Mouse (Mus musculus) forebrain, embryonic 11.5 days (tissue): ENCODE measurements around the gene Abca17. TPM values are rescaled to one million over a fixed set of nuclear protein-coding genes. Genes with fewer than 3 reads are reported as not detected.
A peak's percentile ranks its signal among the peaks of the same experiment; 100 is the strongest.

Experiments
- ATAC-seq: fragments of 200-750 bp; cut with Nextera tagmentation; replicated peaks from 2 replicates; pipeline ENCODE4 v1.8.0; 2017; ENCODE audit warnings: moderate TSS enrichment; ENCODE audit not compliant: low FRiP score
- DNase-seq: peaks from one replicate; pipeline ENCODE4 v3.0.0-alpha.2; 2017; ENCODE audit warnings: low spot score
- H3K27ac ChIP-seq: fragments of 300-500 bp; sonication (generic); 2 replicates; pipeline ENCODE4 v1.5.1; 2014; ENCODE audit warnings: low read depth, low read length
- H3K27me3 ChIP-seq: fragments of 300-500 bp; sonication (generic); 2 replicates; pipeline ENCODE4 v1.6.1; 2014; ENCODE audit warnings: mild to moderate bottlenecking, low read length, mixed read lengths; ENCODE audit not compliant: control insufficient read depth, insufficient read depth
- H3K36me3 ChIP-seq: fragments of 300-500 bp; sonication (generic); 2 replicates; pipeline ENCODE4 v1.6.1; 2014; ENCODE audit warnings: mild to moderate bottlenecking, low read length, moderate library complexity, mixed read lengths; ENCODE audit not compliant: control insufficient read depth, insufficient read depth
- H3K4me1 ChIP-seq: fragments of 300-500 bp; sonication (generic); replicated peaks from 2 replicates; pipeline ENCODE4 v1.6.1; 2014; ENCODE audit warnings: low read length, mixed read lengths; ENCODE audit not compliant: control insufficient read depth, insufficient read depth
- H3K4me2 ChIP-seq: fragments of 300-500 bp; sonication (generic); 2 replicates; pipeline ENCODE4 v1.6.1; 2014; ENCODE audit warnings: low read depth, mild to moderate bottlenecking, low read length, moderate library complexity, mixed read lengths; ENCODE audit not compliant: severe bottlenecking
- H3K4me3 ChIP-seq: fragments of 300-500 bp; sonication (generic); 2 replicates; pipeline ENCODE4 v1.5.1; 2014; ENCODE audit warnings: low read depth, low read length
- H3K9ac ChIP-seq: fragments of 300-500 bp; sonication (generic); 2 replicates; pipeline ENCODE4 v1.6.1; 2014; ENCODE audit warnings: low read length
- H3K9me3 ChIP-seq: fragments of 300-500 bp; sonication (generic); 2 replicates; pipeline ENCODE4 v1.6.1; 2016; ENCODE audit warnings: low read length, mixed read lengths; ENCODE audit not compliant: control insufficient read depth
- WGBS: fragments of 180-500 bp; shearing (Covaris S2); extraction: QIAGEN DNeasy Blood & Tissue Kit; methylation state at CpG from one replicate; pipeline ENCODE4 v1.1.7; 2014; 5-methylcytosine and 5-hydroxymethylcytosine counted together
- polyA plus RNA-seq: library from polyadenylated mRNA; unstranded; fragments of >200 nt; fragmentation: Nextera tagmentation; extraction: Ambion mirVana; gene quantifications from 2 replicates; pipeline ENCODE4 v1.2.1, GENCODE M21; 2014

Gene Abca17
- polyA plus RNA-seq, 1 experiment from 2014 or later = not detected

GRCm38 (mm10) chr17:24355284-24355683 lies 4.4 kb upstream of the Abca17 start:
- ATAC-seq (no peak), DNase-seq (no peak)
- 88% methylated on average over 8 of the region's 8 CpGs for WGBS
- H3K9ac ChIP-seq = no peak overlapping the region
- no peak overlapping the region for H3K4me2 ChIP-seq
- no peaks in the 10 kb centered on the region for H3K36me3 ChIP-seq
- no peaks in the 10 kb centered on the region for H3K9me3 ChIP-seq
- H3K27ac ChIP-seq = no peak overlapping the region
- H3K27me3 ChIP-seq = peaks cover 8% of the 10 kb centered on the region
- H3K4me3 ChIP-seq = no peak overlapping the region
- H3K4me1 ChIP-seq = peaks cover 4% of the 10 kb centered on the region; the same call in 1 of the 2 replicates

GRCm38 (mm10) chr17:24353960-24354359 lies 3.1 kb upstream of the Abca17 start:
- Histone ChIP-seq H3K36me3 (no peaks in the 10 kb centered on the region), H3K9ac (no peak overlapping the region), H3K4me3 (no peak overlapping the region), H3K4me1 (peaks cover 4% of the 10 kb centered on the region; the same call in 1 of the 2 replicates), H3K4me2 (no peak overlapping the region), H3K9me3 (no peaks in the 10 kb centered on the region), H3K27ac (no peak overlapping the region), H3K27me3 (peaks cover 8% of the 10 kb centered on the region)
- DNase-seq = no peak
- ATAC-seq = no peak
- WGBS = 80% methylated on average over 3 of the region's 3 CpGs

GRCm38 (mm10) chr17:24352370-24353194 lies 1.7 kb upstream of the Abca17 start:
- Histone ChIP-seq H3K27ac (no peak overlapping the region), H3K9me3 (no peaks in the 10 kb centered on the region), H3K4me3 (peak overlapping the region; percentile 74), H3K27me3 (peaks cover 8% of the 10 kb centered on the region), H3K4me2 (peak overlapping the region; percentile 96), H3K9ac (peak overlapping the region; percentile 78), H3K36me3 (no peaks in the 10 kb centered on the region), H3K4me1 (peaks cover 4% of the 10 kb centered on the region; the same call in 1 of the 2 replicates)
- DNase-seq = no peak
- ATAC-seq = peak; percentile 48
- WGBS = 1% methylated on average over 36 of the region's 36 CpGs

GRCm38 (mm10) chr17:24351760-24352357 lies 991 bp upstream of the Abca17 start, which contains the start of gene Abca3:
Abca3 (plus strand) TSS chr17:24351950.
- peak within 1 kb of the TSS; percentile 78 for H3K9ac ChIP-seq
- H3K9me3 ChIP-seq = no peaks in the 10 kb centered on the region
- ATAC-seq (peak; percentile 98), DNase-seq (peak; percentile 99)
- under 1% methylated on average over 55 of the region's 55 CpGs for WGBS
- no peak within 1 kb of the TSS for H3K27ac ChIP-seq
- H3K36me3 ChIP-seq = no peaks in the 10 kb centered on the region
- H3K27me3 ChIP-seq = peaks cover 8% of the 10 kb centered on the region
- H3K4me2 ChIP-seq = peak within 1 kb of the TSS; percentile 96
- H3K4me3 ChIP-seq = peak within 1 kb of the TSS; percentile 74
- peaks cover 4% of the 10 kb centered on the region; the same call in 1 of the 2 replicates for H3K4me1 ChIP-seq

GRCm38 (mm10) chr17:24349176-24349575 lies 1.7 kb downstream of the Abca17 start:
- no peak overlapping the region for H3K4me2 ChIP-seq
- no peak overlapping the region for H3K4me3 ChIP-seq
- no peak overlapping the region for H3K27ac ChIP-seq
- H3K27me3 ChIP-seq = peaks cover 8% of the 10 kb centered on the region
- H3K36me3 ChIP-seq = no peaks in the 10 kb centered on the region
- H3K9me3 ChIP-seq = no peaks in the 10 kb centered on the region
- H3K9ac ChIP-seq = no peak overlapping the region
- ATAC-seq = no peak
- 74% methylated on average over 2 of the region's 2 CpGs for WGBS
- peaks cover 4% of the 10 kb centered on the region; the same call in 1 of the 2 replicates for H3K4me1 ChIP-seq
- no peak for DNase-seq

GRCm38 (mm10) chr17:24346831-24347230 lies 4.0 kb downstream of the Abca17 start:
- H3K27ac ChIP-seq = no peak overlapping the region

GRCm38 (mm10) chr17:24344672-24345071 lies 6.2 kb downstream of the Abca17 start:
- 76% methylated on average over 8 of the region's 8 CpGs for WGBS
- no peak overlapping the region for H3K4me2 ChIP-seq
- H3K36me3 ChIP-seq = no peaks in the 10 kb centered on the region
- DNase-seq (no peak), ATAC-seq (no peak)
- H3K4me1 ChIP-seq = no peaks in the 10 kb centered on the region
- H3K9ac ChIP-seq = no peak overlapping the region
- H3K27ac ChIP-seq = no peak overlapping the region
- no peaks in the 10 kb centered on the region for H3K27me3 ChIP-seq
- no peak overlapping the region for H3K4me3 ChIP-seq
- H3K9me3 ChIP-seq = no peaks in the 10 kb centered on the region

More at GRCm38 (mm10) chr17:24346831-24347230, 4.0 kb downstream of the Abca17 start:
- Histone ChIP-seq H3K9ac (no peak overlapping the region), H3K4me3 (no peak overlapping the region), H3K9me3 (no peaks in the 10 kb centered on the region), H3K36me3 (no peaks in the 10 kb centered on the region), H3K4me2 (no peak overlapping the region), H3K27me3 (peaks cover 8% of the 10 kb centered on the region), H3K4me1 (no peaks in the 10 kb centered on the region; the same call in 1 of the 2 replicates)
- DNase-seq (no peak), ATAC-seq (no peak)
- 39% methylated on average over 7 of the region's 7 CpGs for WGBS

- DNase-seq (no peak), ATAC-seq (no peak)
- H3K27me3 ChIP-seq = no peaks in the 10 kb centered on the region
- no peaks in the 10 kb centered on the region for H3K4me1 ChIP-seq
- H3K9ac ChIP-seq = no peak overlapping the region
- no peaks in the 10 kb centered on the region for H3K9me3 ChIP-seq
- no peak overlapping the region for H3K27ac ChIP-seq
- 80% methylated on average over 7 of the region's 7 CpGs for WGBS
- H3K4me3 ChIP-seq = no peak overlapping the region
- no peak overlapping the region for H3K4me2 ChIP-seq
- H3K36me3 ChIP-seq = no peaks in the 10 kb centered on the region
These were observed 23.2 kb downstream of the Abca17 start for GRCm38 (mm10) chr17:24327656-24328055.
